Mouse (Mus musculus): ENCODE measurements around the gene Fbxo34.

- TF ChIP-seq CHD2 (IDR thresholded peaks at IDR 0.05; ENCODE audit: low read length) = no peak
- no peak for TF ChIP-seq ZKSCAN1 (IDR thresholded peaks at IDR 0.05; ENCODE audit: low read depth, low read length)
Measured at GRCm38 (mm10) chr14:47541325-47541948, 91.2 kb downstream of the Fbxo34 start.

Data from MEL (cell line).